Mouse (Mus musculus) liver, adult 2 months (tissue): ENCODE measurements around the gene Casp14. TPM values are rescaled to one million over a fixed set of nuclear protein-coding genes. Genes with fewer than 3 reads are reported as not detected.

Source experiments
- DNase-seq: peaks from one replicate; pipeline ENCODE4 v3.0.0-alpha.2; 2011; ENCODE audit warnings: low read depth, low spot score; ENCODE audit errors: extremely low read depth
- H3K27ac ChIP-seq: fragments of 200-500 bp; replicated peaks from 2 replicates; pipeline ENCODE4 v1.5.1; 2012; ENCODE audit warnings: low read depth, mild to moderate bottlenecking, control low read depth, inconsistent platforms, low read length; ENCODE audit not compliant: insufficient read depth
- H3K27me3 ChIP-seq: fragments of 200-500 bp; 2 replicates; pipeline ENCODE4 v1.6.1; 2012; ENCODE audit warnings: mild to moderate bottlenecking, moderate library complexity, low read length, inconsistent platforms; ENCODE audit not compliant: control insufficient read depth, insufficient read depth
- H3K36me3 ChIP-seq: fragments of 200-500 bp; 2 replicates; pipeline ENCODE4 v1.6.1; 2012; ENCODE audit warnings: low read length, inconsistent platforms; ENCODE audit not compliant: control insufficient read depth, insufficient read depth
- H3K4me1 ChIP-seq: fragments of 200-500 bp; 2 replicates; pipeline ENCODE4 v1.6.1; 2011; ENCODE audit warnings: low read length; ENCODE audit not compliant: control insufficient read depth, insufficient read depth
- H3K4me3 ChIP-seq: fragments of 200-500 bp; 2 replicates; pipeline ENCODE4 v1.5.1; 2011; ENCODE audit warnings: low read depth, mild to moderate bottlenecking, control low read depth, low read length, moderate library complexity; ENCODE audit not compliant: insufficient read depth
- H3K79me2 ChIP-seq: fragments of 200-500 bp; 2 replicates; pipeline ENCODE4 v1.6.1; 2012; ENCODE audit warnings: inconsistent platforms, mild to moderate bottlenecking, low read length, moderate library complexity; ENCODE audit not compliant: control insufficient read depth, insufficient read depth
- H3K9ac ChIP-seq: fragments of 200-500 bp; 2 replicates; pipeline ENCODE4 v1.6.1; 2012; ENCODE audit warnings: low read depth, mild to moderate bottlenecking, control low read depth, inconsistent platforms, low read length
- CTCF ChIP-seq: fragments of 200-500 bp; IDR thresholded peaks from 2 replicates; pipeline ENCODE4 v1.5.1; 2011; ENCODE audit warnings: low read depth, low read length, control low read depth
- POLR2A ChIP-seq: fragments of 200-500 bp; IDR thresholded peaks from 2 replicates; pipeline ENCODE4 v1.6.1; 2011; ENCODE audit warnings: low read length, control low read depth; ENCODE audit not compliant: insufficient read depth; ENCODE audit errors: extremely low read depth
- WGBS: fragments of 180-500 bp; shearing (Covaris S2); methylation state at CpG from one replicate; pipeline ENCODE4 v1.1.7; 2018; 5-methylcytosine and 5-hydroxymethylcytosine counted together
- polyA plus RNA-seq: library from polyadenylated mRNA; depleted of rRNA; stranded (reverse); fragments of >200 nt; gene quantifications from 2 replicates; pipeline ENCODE4 v1.2.3, GENCODE M21; 2012
- total RNA-seq: library from RNA; depleted of rRNA; stranded (reverse); fragments of >200 nt; gene quantifications from 2 replicates; pipeline ENCODE4 v1.2.3, GENCODE M21; 2014

The Casp14 gene
- total and polyA plus RNA-seq, 2 experiments = not detected

GRCm38 (mm10) chr10:78747035-78747721 is 29.1 kb upstream of the Casp14 start:
- no peaks in the 10 kb centered on the region for H3K36me3 ChIP-seq
- WGBS = 5% methylated on average over 27 of the region's 27 CpGs
- H3K27me3 ChIP-seq = peaks cover 4% of the 10 kb centered on the region; the same call in 1 of the 2 replicates
- H3K27ac ChIP-seq = no peak overlapping the region
- no peak overlapping the region for H3K9ac ChIP-seq
- peak overlapping the region; percentile 9; the same call in 1 of the 2 replicates for H3K4me3 ChIP-seq
- TF ChIP-seq CTCF (no peak), POLR2A (no peak)
- no peaks in the 10 kb centered on the region for H3K79me2 ChIP-seq
- DNase-seq = no peak
- no peaks in the 10 kb centered on the region for H3K4me1 ChIP-seq

GRCm38 (mm10) chr10:78745453-78746232 is 27.5 kb upstream of the Casp14 start:
- Histone ChIP-seq H3K27me3 (peaks cover 3% of the 10 kb centered on the region; the same call in 1 of the 2 replicates), H3K36me3 (no peaks in the 10 kb centered on the region), H3K4me1 (no peaks in the 10 kb centered on the region), H3K9ac (no peak overlapping the region), H3K27ac (no peak overlapping the region), H3K4me3 (no peak overlapping the region), H3K79me2 (no peaks in the 10 kb centered on the region)
- DNase-seq = peak; percentile 8
- TF ChIP-seq CTCF (peak; percentile 48), POLR2A (no peak)
- 50% methylated on average over 4 of the region's 4 CpGs for WGBS

GRCm38 (mm10) chr10:78743721-78744120 is 25.6 kb upstream of the Casp14 start:
- H3K27me3 ChIP-seq = peaks cover 3% of the 10 kb centered on the region; the same call in 1 of the 2 replicates
- H3K4me1 ChIP-seq = no peaks in the 10 kb centered on the region
- H3K27ac ChIP-seq = no peak overlapping the region
- H3K9ac ChIP-seq = no peak overlapping the region
- no peaks in the 10 kb centered on the region for H3K36me3 ChIP-seq
- H3K4me3 ChIP-seq = no peak overlapping the region
- no peaks in the 10 kb centered on the region for H3K79me2 ChIP-seq
- TF ChIP-seq CTCF = peak; percentile 15; the same call in 1 of the 2 replicates
- TF ChIP-seq POLR2A = no peak
- peak; percentile 24 for DNase-seq

GRCm38 (mm10) chr10:78739821-78740220 is 21.7 kb upstream of the Casp14 start:
- no peaks in the 10 kb centered on the region for H3K4me1 ChIP-seq
- H3K79me2 ChIP-seq = no peaks in the 10 kb centered on the region
- DNase-seq = no peak
- no peak overlapping the region for H3K4me3 ChIP-seq
- no peaks in the 10 kb centered on the region for H3K36me3 ChIP-seq
- no peaks in the 10 kb centered on the region for H3K27me3 ChIP-seq
- no peak overlapping the region for H3K27ac ChIP-seq
- H3K9ac ChIP-seq = no peak overlapping the region
- TF ChIP-seq POLR2A = no peak
- no peak for TF ChIP-seq CTCF
- 58% methylated on average over 4 of the region's 4 CpGs for WGBS

GRCm38 (mm10) chr10:78727876-78728275 is 9.8 kb upstream of the Casp14 start:
- TF ChIP-seq POLR2A (no peak), CTCF (no peak)
- H3K79me2 ChIP-seq = no peaks in the 10 kb centered on the region
- no peak for DNase-seq
- H3K27me3 ChIP-seq = no peaks in the 10 kb centered on the region
- H3K27ac ChIP-seq = no peak overlapping the region
- H3K36me3 ChIP-seq = no peaks in the 10 kb centered on the region
- H3K4me1 ChIP-seq = no peaks in the 10 kb centered on the region
- H3K9ac ChIP-seq = no peak overlapping the region
- 89% methylated on average over 5 of the region's 5 CpGs for WGBS
- H3K4me3 ChIP-seq = no peak overlapping the region

- Histone ChIP-seq H3K36me3 (no peaks in the 10 kb centered on the region), H3K4me1 (no peaks in the 10 kb centered on the region), H3K27me3 (no peaks in the 10 kb centered on the region), H3K27ac (no peak overlapping the region), H3K79me2 (no peaks in the 10 kb centered on the region), H3K4me3 (no peak overlapping the region), H3K9ac (no peak overlapping the region)
- DNase-seq = no peak
- WGBS = 73% methylated on average over 3 of the region's 3 CpGs
- TF ChIP-seq POLR2A = no peak
- no peak for TF ChIP-seq CTCF
Measured at GRCm38 (mm10) chr10:78727035-78727434, 8.9 kb upstream of the Casp14 start.
